Mouse (Mus musculus) cerebellum, adult 9-11 months (tissue): ENCODE results near the gene Gpbar1.

Experiments used
- DNase-seq: peaks from one replicate; pipeline ENCODE4 v3.0.0; 2022

Gene Gpbar1

GRCm38 (mm10) chr1:74278988-74279387 lies 638 bp downstream of the Gpbar1 start:
- DNase-seq, result peak; percentile 22

- peak; percentile 23 for DNase-seq
Measured at GRCm38 (mm10) chr1:74280591-74281325, 2.4 kb downstream of the Gpbar1 start.

DNA sequence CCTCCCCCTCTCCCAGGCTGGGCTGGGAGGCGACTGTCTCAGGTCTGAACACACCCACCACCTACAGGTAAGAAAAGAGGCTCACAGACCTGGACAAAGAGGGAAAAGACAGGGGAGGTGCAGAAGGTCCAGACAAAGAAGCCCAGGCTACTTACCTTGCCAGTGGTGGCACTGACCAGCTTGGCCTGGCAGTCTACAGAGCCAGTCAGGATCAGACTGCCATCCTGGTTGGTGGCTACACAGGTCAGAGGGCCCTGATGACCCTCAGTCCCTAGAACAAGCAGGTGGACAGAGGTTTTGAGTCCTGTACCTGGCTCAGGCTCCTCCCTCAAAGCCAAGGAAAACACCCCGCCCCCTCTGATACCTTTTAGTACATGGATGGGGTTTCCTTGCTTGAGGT lies 3.0 kb downstream of the Gpbar1 start:
- peak; percentile 30 for DNase-seq

DNA sequence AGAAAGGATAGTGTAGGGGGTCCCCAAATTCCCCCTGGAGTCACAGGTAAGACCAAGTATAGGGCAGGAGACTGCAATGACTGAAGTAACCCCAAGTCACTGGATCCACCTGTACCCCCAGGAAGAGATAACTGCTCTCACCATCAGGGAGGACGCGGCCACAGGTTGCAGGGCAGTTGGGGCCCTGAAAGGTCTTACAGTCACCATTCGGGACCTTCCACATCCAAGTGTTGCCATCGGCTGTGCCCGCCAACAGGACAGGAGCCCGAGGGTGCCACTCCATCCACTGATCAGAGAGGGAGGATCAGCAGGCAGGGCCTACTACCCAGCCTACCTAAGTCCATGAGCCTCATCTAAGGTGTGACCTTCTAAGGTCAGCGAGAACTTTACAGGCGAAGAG lies 3.5 kb downstream of the Gpbar1 start:
- peak; percentile 24 for DNase-seq

DNA sequence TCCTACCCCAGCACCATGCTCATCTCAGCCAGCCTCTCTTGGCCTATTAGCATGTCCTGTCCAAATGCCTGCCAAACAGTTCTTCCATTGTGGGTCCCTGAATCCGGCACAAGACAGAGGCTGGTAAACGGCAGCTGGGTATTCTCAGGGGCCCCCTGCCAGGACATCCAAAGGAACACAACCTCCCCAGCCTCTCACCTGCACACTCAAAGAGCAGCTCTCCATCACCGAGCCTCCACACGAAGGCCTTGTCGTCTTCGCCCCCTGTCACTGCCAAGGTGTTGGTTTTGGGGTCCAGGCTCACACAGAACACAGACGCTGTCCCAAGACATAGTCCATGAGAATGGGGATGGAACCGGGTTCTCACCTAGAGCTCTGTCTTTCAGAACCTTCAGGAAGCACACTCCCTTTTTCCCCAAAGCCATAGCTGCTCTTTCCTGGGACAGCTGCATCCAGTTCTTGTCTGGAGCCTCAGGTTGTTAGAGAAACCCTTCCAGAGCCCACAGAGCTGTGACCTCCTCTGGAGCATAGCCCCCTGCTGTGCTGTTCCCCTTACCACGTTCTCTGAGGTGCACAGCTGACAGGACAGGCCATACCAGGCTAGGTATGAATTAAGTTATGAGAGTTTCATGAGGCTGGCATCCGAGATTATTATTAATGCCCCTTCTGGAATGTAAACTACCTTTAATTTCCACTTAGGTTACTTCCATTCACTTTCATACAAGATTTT lies 4.7 kb downstream of the Gpbar1 start:
- peak; percentile 68 for DNase-seq

DNA sequence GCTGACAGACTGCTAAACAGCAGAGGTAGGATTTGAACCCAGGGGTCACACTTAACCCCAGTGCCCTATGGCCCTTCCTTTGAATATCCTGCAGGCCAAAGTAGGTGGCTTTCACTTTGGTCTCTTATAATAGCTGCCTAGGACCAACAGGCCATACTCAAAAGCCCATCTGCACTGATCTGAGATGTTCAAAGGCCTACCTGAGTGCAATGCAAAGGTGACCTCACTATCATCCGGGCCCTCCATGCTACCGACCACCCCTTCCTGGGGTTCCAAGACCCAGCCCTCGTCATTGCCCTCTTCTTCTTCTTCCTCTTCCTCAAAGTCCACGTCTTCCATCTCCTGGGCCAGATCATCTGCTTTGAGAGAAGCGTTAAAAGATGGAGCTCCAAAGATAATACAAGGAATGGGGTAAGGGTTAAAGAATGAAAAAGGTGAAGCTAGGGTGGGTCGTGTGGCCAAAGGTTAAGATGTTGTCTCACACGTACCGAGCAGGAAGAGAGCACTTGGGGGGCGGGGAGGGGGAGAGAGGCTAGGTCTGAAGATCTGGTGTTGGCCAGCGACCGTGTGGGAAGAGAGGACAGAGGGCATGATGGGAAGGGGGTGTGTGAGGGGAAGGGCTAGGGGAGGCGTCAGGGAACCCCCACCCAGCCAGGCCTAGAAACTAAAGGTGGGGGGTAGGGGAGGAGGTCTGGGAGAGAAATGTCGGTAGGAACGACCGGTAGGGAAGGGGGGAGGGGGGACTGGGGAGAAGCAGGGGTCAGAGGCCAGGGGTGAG lies 5.5 kb downstream of the Gpbar1 start:
- DNase-seq, result peak; percentile 65

- DNase-seq, result peak; percentile 100
Measured at GRCm38 (mm10) chr1:74284543-74285160, 6.3 kb downstream of the Gpbar1 start, which contains the start of the genes Aamp and Pnkd. Gene Aamp (minus strand): TSS chr1:74284738. Gene Pnkd (plus strand): TSS chr1:74284930.

DNA sequence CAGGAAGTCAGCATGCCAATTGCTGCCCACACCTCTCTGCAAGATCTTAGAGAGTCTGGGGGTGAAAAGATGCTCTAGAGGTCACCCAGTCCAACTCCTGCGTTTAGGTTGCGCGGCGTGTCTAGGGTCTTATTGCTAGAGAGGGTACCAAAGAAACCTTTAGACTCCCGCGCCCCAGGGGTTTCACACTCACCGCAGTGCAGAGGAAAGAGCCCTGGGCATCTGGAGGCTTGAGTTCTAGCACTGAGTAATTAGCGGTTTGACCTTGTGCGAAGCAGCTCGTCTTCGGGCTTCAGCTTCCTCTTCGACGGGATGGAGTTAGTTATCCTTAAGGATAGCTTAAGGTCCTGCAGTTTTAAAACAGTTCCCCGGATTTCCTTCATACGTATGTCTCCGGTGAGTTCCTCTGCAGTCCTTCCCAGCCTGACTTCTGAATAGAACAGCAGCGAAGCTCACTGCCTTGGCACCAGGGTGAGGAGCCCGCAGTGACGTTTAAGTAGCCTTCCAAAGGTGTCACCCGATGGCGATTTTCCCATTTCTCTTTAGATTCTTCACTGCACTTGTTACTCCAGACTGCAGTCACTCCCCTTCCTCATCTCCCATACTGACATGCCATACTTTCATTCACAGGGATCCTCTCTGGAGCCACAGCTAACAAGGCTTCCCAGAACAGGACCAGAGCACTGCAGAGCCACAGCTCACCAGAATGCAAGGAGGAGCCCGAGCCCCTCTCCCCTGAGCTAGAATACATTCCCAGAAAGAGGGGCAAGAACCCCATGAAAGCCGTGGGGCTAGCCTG lies 7.1 kb downstream of the Gpbar1 start:
- peak; percentile 73 for DNase-seq

DNA sequence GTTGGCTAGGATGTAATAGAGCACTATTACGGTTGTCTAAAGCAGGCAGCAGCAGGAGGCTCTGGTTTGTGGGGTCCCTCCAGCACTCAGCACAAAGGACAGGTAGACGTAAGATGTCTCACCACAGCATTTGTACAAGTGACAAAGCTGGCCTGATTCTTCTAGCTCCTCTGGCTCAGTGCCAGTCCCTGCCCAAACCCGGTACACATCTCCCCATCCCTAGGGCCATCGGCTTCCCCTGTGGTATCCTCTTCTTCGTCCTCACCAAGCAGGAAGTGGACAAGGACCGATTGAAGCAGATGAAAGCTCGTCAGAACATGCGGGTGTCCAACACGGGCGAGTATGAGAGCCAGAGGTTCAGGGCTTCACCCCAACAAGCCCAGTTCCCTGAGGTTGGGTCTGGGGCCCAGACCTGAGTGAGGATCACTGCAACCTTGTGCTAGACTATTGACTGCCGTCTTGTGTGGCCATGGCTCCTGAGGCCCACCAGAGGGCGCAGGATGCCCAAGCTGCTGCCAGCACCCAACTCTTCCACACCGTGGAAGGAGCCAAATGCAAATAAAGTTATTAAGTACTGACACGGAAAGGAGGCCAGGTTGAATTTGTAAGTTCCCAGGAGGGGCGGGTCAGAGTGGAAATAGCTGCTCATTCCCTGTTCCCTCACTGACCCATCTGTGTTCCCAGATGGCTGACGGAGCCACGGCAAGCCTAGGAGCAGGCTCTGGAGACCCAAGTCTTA lies 8.7 kb downstream of the Gpbar1 start:
- DNase-seq, result peak; percentile 73

GRCm38 (mm10) chr1:74288327-74288726 lies 10.0 kb downstream of the Gpbar1 start:
- DNase-seq, result peak; percentile 31

- peak; percentile 23 for DNase-seq
Measured at GRCm38 (mm10) chr1:74289248-74289647, 10.9 kb downstream of the Gpbar1 start.

- DNase-seq, result peak; percentile 26
Measured at GRCm38 (mm10) chr1:74289740-74290139, 11.4 kb downstream of the Gpbar1 start.

- peak; percentile 53 for DNase-seq
Measured at GRCm38 (mm10) chr1:74290141-74290540, 11.8 kb downstream of the Gpbar1 start.

GRCm38 (mm10) chr1:74292331-74293020 lies 14.1 kb downstream of the Gpbar1 start:
- peak; percentile 19 for DNase-seq

DNA sequence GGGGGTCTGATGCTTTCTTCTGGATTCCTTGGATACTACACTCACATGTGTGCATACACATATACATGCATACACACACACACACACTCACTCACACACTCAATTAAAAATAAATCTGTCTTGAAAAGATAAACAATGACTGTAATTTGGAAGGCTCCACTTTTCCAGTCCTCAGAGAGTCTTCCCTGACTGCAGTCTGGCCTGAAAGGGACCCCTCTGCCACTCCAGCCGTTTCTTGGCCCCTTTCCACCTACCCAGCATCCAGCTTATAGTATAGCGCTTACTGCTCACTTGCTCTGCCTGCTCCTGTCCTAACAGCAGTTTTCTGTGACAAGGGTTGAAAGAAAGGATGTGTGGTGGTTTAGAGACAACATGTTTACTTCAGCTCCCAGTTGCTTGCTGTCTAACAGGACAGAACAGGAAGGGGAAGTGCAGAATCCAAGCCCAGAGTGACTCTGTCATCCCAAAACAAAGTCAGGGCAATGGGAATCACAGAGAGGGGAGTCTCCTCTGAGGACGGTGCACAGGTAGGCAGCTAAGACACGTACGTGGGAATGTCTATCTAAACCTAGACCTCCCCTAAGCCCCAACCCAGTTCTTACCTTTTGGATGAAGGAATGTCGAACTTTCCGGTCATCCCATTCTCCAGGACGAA lies 15.1 kb downstream of the Gpbar1 start:
- peak; percentile 32 for DNase-seq

DNA sequence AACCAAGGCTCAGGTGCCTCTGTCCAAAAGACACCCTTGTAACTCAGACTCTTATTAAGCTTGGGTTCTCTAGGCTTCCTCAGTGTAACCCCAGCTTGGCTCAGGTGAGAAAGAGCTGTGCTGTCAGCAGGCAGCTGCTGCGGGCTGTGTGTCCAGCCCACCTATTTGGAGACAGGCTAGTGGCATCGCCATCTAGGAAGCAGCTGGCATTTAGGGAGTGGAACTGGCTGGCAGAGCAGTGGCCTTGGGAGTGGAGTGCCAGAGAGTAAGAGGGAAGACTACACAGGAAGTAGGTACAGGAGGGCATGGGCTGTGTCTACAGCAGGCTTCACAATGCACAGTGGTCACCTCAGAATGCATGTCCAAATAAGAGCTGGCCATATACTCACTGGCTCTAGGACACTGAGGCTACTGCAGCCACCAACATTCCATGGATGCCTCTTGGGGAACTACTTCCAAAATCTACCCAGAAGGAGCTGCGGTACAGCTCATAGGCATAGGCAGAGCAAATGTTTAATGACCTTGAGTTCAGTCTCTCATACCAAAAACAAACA lies 15.8 kb downstream of the Gpbar1 start:
- DNase-seq, result peak; percentile 38

DNA sequence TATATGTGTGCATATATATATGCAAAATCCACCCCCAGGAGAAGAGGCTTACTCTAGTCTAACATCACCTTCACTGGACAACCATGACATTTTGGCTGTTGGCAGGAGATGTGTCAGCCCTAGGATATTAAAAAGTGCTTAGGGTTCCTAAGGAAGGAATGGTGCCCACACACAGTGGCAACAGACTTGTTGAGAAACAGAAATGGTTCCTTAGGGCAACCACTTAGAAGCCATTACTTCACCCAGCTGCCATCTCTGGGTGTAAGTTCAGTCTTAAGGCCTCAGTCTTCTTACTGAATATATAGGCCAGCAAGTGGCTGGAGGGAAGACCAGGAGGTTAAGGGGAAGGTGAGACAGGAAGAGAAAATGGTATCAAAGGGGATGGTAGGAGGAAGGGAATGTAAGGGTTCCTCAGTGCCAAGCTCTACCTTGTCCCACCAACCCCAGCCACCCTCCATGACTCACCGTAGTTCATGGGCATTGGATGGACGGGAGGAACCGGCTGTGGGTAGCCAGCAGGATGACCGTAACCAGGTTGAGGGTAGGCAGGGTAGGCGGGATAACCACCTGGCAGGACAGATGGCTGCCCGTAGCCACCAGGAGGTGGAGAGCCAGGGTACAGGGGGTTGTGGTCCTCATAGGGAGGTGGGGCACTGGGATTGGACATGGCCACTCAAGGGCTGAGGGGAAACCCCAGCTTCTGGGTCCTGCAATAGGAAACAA lies 16.5 kb downstream of the Gpbar1 start:
- DNase-seq, result peak; percentile 74

- peak; percentile 94 for DNase-seq
Measured at GRCm38 (mm10) chr1:74295456-74296171, 17.3 kb downstream of the Gpbar1 start.
